Mouse (Mus musculus): ENCODE data around the gene 1700001O22Rik.

1700001O22Rik gene

DNA sequence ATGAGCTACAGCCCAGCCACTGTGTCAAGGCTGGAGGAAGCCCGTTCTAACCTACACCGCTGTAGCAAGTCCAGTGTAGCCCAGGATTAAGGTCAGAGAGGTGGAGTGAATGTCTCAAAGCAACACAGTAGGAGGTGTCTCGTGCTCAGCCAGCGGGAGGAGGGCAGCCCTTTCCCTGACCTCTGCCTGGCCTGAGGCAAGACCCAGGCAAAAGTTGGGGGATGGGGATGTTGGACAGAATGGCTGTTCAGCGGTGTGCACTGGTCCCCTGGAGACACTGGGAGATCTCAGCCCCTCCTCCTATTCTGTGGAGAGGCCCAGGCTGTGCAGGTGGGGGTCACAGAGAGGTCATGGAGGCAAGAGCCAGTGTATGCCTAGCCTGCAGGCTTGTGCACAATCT is 24.2 kb downstream of the 1700001O22Rik start:
- no peak for DNase-seq (ENCODE audit: low spot score)

DNA sequence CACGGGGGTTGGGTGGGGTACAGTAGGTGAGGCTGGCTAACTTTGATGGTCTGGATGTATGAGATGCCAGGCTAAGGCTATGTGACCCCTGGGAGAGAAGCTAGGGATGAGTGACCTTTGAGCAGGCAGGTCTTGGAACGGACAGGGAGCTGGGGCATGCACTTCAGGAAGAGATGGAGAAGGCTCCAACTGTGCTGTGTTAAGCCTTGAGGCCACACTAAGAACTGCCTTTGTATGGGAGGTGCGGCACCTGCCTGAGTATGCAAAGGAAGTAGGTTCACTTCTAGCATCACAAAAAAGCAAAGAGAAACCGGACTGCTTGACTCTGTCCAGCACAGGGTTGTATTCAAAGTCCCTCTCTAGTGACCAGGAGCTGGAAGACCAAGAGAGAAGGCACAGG is 25.2 kb downstream of the 1700001O22Rik start:
- no peak for DNase-seq (ENCODE audit: low spot score)

DNA sequence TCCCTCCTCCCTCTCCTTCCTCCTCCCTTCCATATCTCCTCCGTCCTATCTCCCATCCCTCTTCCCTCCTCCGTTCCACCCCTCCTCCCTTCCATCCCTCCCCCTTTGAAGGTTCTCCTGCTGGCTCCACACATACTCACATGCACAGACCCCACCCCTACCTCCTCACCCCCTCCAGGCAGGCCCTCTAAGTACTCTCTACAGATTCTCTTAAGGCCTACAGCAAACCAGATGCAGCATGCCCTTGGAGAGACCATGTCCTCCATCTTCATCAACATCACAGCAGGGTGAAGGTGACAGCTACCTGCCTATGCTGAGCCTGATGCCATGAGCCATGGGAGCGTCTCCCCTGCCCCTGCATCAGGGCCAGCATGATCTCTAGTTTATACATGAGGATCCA is 26.2 kb downstream of the 1700001O22Rik start:
- DNase-seq (ENCODE audit: low spot score), result no peak

DNA sequence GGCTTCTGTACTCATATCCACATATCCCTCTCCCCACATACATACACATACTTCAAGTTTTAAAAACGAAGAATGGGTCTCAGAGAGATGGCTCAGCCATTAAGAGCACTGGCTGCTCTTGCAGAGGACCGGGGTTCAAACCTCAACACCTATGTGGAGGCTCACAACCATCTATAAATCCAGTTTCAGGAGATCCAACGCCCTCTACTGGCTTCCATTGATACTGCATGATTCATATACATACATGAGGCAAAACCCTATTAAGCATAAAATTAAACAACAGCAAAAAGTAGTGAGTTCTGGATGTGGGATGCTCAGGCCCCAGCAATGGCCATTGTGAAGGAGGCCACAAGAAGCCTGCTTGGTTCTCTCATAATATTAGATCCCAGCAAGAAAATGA is 27.5 kb downstream of the 1700001O22Rik start:
- no peak for DNase-seq (ENCODE audit: low spot score)

DNA sequence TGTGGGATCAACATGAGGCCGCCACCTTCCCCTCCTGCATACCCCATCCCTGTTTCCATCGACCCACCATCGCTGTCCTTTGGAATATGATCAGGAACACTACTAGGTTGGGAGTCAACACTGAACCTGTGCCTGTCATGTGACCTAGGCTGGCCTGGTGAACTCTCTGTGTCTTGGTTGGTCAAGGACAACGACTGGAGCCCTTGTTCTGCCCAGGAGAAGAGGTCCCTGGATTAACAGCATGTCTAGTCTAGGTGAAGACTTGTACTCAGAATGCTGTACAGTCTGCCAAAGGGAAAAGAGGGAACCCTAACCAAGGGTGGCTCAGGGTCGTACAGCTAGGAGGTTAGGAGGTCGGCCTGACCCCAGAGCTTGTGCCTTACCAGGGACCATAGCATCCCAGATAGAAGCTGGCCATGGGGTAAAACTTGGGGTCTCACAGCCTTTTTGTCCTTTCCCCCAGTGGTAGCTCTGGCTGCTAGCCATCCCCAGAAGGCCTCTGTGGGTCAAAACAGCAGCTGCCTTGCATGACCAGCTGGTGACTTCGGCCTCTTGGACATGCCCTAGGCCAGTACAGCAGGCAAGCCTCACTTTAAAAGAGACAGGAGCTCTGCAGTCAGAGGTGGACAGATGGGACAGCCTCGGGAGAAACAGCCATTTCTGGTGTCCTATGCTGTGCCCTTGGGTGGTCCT is 30.0 kb downstream of the 1700001O22Rik start:
- DNase-seq (ENCODE audit: low spot score), result no peak

DNA sequence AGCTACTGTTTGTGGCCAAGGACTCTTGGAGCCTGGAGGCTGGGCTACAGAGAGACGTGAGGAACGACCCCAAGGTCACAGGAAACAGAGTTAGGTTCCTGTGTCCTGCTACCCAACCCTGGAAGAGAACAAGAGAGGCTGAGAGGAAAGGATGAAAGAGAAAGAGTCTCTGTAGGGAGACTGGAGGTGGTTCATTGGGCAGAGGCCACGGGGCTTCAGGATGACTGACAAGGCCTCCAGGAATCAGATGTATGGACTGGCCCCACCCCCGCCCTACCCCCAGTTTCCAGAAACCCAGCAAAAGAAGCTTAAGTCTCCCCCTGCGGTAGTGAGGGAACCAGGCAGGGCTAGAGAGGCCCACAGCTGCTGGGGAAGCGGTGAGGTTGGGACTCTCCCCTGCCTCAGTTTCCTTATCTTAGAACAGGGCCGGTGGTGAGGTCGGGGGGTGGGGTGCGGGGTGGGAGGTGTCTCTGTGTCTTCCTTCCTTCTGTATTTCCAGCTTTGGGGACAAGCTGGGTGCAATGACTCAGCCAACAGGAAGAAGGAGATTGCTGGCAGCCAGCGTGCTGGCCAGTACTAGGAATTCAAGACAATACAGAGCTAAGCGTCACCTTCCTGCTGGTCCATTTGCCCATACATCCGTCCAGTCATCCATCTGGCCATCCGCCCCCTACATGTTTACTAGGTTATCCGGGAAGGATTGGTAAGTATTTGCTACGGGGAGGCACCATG is 30.7 kb downstream of the 1700001O22Rik start:
- DNase-seq (ENCODE audit: low spot score), result no peak

DNA sequence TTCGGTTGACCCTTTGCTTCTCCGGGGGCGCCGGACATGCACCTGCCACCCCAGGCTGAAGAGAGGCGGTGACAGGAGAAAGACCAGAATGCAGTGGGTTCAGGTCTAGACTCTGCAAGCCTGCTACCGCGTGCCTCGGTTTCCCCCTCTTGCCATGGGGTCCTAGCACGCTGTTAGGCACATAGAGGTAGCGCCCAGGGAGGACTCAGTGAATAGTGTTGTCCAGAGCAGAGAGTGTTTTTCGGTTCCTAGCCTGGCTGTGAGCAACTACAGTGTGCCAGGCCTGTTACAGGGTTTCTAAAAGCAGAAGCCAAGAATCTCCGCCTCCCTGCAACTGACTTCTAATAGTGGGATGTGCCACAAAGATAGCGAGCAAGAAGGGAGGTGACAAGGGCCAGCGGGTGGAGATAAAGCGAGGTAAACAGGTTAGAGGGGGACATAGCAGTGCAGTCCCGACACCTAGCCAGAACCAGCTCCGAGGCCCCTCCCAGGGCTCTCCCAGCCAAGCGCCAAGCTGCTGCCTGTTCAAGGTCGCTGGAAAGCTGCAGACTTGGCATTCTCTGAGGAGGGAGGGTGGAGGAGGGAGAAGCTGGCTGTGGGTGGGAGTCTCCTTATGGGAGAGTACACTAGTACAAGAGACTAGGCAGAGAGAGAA is 31.5 kb downstream of the 1700001O22Rik start:
- no peak for DNase-seq (ENCODE audit: low spot score)

DNA sequence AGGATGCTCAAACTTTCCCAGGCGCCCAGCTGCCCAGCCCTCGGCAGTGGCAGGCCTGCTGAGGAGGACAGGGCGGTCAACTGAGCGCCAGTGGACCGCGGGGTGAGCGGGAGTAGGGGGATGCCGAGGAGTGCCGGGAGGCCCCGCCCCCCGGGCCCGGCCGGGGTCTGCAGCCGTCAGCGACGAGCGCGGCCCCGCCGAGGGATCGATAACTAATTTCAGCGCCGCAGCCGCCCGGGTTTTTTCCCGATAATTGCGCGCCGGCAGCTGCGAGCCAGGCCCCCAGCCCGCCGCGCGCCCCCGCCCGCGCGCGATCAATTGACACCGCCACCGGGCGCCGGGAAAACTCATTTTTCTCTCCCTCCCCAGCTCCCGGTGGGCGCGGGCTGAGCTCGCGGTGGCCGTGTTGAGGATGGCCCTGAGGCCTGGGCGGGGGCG is 32.1 kb downstream of the 1700001O22Rik start:
- no peak for DNase-seq (ENCODE audit: low spot score)

DNA sequence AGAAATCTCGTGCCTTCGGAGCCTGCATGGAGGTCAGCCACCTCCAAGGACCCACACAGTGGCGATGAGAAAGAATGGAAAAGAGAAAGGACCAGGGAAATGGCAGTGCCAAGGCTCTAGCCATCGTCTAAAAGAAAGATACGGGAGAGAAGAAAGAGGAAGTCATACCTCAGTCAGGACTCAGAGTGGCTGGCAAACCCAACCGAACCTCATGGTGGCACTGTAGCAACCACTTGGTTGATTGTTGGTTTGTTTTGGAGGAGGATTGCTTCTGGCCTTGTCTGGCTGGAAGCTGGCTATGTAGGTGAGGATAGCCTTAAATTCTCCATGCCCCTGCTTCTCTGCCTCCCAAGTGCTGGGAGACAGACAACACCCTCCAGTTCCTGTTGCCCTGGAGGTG is 34.3 kb downstream of the 1700001O22Rik start:
- DNase-seq (ENCODE audit: low spot score), result no peak

DNA sequence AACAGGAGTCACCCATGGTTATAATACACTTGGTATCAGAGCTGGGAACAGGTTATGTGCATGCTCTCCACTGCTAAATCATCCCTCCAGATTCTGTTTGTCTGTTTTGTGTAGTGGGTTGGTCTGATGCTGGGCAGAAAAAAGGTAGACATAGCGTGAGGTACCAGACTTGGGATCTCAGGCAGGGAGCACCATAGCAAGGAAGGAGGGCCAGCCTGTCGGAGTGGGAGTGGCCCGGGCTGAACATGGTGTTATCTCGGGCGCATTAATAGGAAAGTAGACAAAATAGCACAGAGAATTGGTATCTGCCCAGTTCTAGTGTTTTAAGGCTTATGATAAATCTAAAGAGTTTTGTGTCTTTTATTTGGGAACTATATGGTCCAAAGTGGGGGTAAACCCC is 34.9 kb downstream of the 1700001O22Rik start:
- DNase-seq (ENCODE audit: low spot score), result no peak

DNA sequence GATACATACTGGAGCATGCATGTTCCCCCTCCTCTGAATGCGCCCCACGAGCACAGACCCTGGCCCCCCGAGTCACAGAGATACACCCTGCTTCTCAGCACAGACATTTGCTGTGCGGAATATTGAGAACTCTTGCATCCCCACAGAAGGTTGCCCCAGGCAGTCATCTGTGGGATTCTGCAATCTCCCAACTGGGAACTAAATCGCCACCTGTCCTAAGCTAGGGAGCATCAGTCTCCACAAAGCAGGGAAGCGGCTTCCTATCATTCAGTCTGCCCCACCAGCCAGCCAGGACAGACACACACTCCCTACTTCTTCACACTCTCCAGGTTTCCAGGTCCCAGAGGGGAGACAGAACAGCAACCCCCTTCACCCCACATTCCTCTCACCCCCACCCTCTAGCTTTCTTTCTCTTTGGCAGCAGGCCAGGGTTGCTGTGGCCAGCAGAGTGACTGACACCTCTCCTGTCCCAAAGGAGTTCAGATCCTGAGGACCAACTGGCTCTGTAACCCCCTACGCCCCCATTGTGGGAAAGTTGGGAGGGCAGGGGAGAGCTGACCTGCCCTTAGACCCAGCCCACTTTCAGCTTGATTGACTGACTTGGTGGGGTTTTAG is 35.7 kb downstream of the 1700001O22Rik start:
- no peak for DNase-seq (ENCODE audit: low spot score)

DNA sequence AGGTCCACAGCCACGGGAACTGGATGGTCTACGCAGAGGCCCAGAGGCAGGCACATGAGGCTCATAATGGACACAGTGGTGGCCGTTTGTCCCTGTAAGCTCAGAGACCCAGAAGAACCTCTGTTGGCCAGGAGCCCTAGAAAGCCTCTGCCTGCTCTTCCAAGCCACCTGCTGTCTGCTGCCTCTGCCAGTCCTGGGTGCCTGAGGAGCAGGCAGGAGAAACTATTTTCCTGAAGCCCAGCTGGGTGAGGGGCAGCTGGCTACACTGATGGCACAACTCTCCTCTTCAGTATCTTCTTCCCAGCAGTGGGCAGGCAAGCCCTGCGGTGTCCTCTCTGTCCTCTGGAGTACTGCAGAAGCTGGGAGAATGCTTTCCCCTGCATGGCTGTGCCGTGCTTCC is 37.0 kb downstream of the 1700001O22Rik start:
- DNase-seq (ENCODE audit: low spot score), result no peak

DNA sequence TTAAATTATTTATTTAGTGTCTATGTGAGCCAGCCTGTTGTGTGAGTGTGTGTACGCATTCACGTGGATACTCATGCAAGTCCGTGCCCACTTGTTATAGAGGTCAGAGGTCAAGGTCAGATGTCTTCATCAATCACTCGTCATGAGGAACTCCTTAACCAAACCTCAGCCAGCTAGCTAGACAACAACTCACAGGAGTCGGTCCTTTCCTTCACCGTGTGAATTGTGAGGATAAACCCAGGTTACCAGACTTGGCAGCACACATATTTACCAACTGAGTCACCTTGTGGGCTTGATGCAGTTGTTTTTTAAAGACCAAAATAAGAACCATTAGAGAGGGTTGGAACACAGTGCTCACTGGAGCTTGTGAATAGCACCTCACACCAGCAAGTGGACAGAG is 42.8 kb downstream of the 1700001O22Rik start:
- DNase-seq (ENCODE audit: low spot score), result no peak

DNA sequence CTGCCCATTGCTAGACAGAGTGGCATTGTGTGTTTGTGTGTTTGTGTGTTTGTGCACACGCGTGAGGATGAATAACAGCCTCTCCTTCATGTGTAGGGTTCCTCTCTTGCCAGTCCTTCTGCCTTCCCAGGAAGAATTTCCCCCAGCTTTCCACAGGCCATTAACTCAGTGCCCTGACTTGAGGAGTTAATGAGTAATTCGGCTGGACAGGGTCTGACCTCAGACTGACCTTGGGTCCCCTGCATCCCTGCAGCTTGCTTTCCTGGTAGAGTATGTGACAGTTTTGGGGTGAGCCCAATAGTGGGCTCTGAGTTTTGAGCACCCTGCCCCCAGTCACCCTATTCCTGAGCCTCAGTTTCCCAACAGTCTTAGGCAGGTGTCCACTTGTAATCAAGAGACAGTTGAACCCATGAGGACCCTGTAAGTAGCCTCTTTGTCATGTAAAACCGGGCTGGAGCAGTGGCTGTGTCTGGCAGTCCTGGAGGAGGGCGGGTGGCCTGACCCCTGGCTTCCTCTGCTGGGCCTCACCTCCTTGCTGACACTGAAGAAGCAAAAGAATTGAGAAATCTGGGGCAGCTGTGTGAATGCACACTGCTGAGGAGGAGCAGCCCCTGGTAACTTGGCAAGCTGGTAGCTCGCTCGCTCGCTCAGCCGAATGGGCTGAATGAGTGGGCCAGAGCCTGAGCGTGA is 43.5 kb downstream of the 1700001O22Rik start:
- no peak for DNase-seq (ENCODE audit: low spot score)

DNA sequence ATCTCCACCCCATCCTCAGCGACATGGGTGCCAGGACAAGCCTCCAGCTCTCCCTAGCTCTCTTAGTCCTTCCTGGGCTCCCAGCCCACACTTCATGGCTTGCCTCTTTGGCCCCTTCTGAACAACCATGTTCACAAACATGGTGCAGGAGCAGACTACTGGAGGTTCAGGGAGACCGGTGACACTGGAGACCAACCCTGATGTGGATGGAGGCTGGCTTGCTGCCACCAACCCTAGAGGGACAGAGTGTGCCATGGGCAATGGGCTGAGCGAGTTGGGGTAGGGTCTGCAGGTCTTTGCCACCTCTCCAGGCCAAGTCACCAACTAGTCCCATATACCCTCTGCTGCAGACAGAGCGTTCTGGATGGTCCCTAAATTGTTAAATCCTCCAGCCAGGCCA is 44.0 kb downstream of the 1700001O22Rik start:
- no peak for DNase-seq (ENCODE audit: low spot score)

DNA sequence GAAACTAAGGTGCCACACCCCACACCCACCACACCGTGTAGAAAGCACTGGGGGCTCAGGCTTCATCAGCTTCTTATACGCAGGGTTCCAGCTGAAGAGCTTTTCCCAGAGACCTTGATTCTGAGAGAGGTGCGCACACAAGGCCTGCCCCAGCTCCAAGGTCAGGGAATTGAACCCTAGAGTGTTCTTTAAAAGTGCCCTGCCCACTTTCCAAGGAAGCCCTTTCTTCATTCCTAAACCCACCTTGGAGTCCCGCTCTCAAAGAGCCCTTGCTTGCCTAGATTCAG is 44.4 kb downstream of the 1700001O22Rik start:
- DNase-seq (ENCODE audit: low spot score), result no peak

DNA sequence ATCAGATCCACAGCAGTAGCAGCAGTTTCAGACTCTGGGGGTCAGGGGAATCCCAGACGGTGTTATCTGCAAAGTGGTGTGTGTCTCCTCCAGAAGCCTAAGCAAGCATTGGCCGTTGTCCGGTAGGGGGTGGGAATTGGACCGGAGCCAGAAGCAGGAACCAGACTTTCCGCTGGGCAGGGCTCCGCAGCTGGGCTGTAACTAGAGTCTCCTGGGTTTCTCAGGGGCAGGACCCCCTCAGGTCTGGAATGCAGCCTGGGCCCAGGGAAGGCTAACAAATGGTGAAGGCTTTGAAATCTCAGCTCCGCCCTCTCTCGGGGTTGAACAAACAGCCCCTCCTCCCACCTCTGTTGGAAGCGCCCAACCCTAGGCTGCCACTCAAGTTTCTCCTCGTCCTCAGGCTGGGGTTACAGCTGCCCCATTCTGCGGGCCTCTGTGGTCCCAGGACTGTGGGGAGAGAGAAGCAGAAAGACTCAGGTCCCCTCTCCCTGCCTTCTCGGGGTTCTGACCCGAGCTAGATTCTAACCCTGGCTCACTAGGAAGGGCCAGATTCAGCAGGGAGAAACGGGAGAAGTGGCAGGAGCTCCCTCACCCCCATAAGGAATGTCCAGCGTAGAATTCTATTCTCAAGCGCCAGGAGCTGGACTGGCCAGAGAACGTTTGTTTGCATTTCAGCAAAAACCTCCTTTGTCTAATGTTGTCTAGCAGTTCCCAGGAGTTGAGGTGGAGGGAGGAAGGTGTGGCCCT is 44.9 kb downstream of the 1700001O22Rik start:
- no peak for DNase-seq (ENCODE audit: low spot score)

DNA sequence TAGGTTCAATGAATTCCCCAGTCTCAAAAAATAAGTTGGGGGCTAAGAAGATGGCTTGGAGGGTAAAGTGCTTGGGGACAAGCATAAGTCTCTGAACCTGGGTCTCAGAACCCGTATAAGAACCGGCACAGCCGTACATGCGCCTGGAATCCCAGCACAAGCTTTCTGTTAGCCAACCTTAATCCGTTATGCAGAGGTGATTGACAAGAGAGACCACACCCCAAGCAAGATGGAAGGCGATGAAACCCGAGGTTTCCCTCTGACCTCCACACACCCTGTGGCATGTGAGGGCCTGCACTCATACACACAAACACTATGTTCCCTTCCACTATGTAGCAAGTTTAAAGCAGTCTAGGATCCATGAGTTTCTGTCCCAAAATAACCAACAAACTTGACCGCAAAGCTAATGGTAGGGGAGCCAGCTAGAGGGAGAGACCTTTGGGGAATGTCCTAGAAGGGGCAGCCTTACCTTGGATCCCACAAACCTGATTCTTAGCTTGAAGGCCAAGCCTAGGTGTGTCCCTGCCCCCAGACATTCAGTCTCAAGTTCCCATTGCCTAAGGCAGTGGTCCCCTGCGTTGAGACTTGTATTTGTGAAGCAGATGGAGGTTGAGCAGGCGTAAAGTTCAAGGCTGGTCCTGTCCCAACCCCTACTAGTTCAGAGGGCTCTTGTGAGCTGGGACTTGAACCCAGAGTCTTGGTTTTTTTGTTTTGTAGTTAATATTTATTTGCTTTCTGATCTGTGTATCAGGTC is 46.3 kb downstream of the 1700001O22Rik start:
- no peak for DNase-seq (ENCODE audit: low spot score)

DNA sequence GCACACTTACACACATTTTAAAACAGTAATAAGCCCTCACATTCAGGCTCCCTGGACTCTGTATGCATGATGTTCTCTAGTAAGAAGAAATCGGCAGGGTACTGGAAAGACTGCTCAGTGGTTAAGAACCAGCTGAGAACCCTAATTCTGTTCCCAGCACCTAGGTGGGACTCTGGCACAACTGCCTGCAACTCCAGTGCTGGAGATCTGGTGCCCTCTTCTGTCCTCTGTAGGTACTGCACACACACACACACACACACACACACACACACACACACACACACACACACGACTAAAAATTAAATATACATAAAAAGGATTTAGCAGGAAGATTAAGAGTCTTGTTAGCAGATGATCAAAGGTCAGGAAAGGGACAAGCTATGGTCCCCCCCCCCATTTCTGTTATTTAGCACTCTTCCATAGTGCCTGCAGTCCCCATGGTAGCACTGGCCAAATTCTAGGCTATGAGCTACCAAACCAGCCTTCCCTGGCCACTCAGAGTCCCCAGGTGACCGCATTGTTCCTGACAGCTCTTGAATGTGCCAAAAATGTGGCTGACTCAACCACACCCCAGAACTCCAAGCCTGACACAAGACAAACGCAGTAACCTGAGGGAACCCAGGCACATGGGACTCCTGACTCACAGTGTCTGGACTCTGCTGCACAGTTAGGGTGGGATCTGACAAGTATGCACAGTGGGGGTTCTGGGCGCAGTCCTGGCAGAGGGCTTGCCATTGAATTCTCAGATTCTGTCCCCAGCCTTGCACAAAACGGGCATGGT is 47.3 kb downstream of the 1700001O22Rik start:
- DNase-seq (ENCODE audit: low spot score), result no peak

DNA sequence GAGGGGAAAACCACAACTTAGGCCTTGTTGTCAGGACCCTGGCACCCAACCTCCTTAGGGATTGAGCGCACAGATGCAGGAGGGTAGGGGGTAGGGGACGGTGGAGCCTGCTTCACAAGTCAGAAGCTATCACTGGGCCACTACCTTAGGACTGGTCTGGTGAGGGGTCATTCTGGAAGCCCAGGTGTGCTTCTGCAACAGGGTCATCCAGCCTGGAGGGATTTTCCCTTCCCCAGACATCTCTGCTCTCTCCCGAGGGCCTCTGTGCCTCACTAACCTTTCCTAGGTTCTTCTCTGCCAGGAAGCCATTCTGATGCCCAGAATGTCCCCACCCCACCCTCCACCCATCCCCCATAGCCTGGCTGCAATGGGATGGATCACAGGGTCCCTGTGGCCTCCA is 48.6 kb downstream of the 1700001O22Rik start:
- DNase-seq (ENCODE audit: low spot score), result no peak
